Mouse (Mus musculus): ENCODE results near the gene Mospd3. TPM values are rescaled to one million over a fixed set of nuclear protein-coding genes. Genes with fewer than 3 reads are reported as not detected.

Mospd3 gene
- polyA plus RNA-seq, 1 experiment from 2014 or later: 44.4 TPM

- DNase-seq (ENCODE audit: low spot score) (no peak), ATAC-seq (no peak)
- no peaks in the 10 kb centered on the region for H3K9me3 ChIP-seq (replicated peaks; ENCODE audit: control insufficient read depth, low read length)
- H3K36me3 ChIP-seq (ENCODE audit: control insufficient read depth, insufficient read depth, low read length): no peaks in the 10 kb centered on the region
- WGBS: 80% methylated on average over 6 of the region's 6 CpGs
- no peak overlapping the region for H3K27ac ChIP-seq (ENCODE audit: low read depth, low read length)
- no peak overlapping the region for H3K4me3 ChIP-seq (ENCODE audit: low read depth, low read length)
- no peak overlapping the region for H3K4me2 ChIP-seq (ENCODE audit: low read length)
- H3K4me1 ChIP-seq (ENCODE audit: control insufficient read depth, insufficient read depth, low read length): peaks cover 2% of the 10 kb centered on the region; the same call in 1 of the 2 replicates
- no peak overlapping the region for H3K9ac ChIP-seq (ENCODE audit: low read length)
- no peaks in the 10 kb centered on the region for H3K27me3 ChIP-seq (replicated peaks; ENCODE audit: control insufficient read depth, insufficient read depth, low read length)
These were observed 20.6 kb downstream of the Mospd3 start for GRCm38 (mm10) chr5:137580246-137580645.

GRCm38 (mm10) chr5:137574470-137574901 lies 26.4 kb downstream of the Mospd3 start:
- ATAC-seq: no peak
- no peak for DNase-seq (ENCODE audit: low spot score)

DNA sequence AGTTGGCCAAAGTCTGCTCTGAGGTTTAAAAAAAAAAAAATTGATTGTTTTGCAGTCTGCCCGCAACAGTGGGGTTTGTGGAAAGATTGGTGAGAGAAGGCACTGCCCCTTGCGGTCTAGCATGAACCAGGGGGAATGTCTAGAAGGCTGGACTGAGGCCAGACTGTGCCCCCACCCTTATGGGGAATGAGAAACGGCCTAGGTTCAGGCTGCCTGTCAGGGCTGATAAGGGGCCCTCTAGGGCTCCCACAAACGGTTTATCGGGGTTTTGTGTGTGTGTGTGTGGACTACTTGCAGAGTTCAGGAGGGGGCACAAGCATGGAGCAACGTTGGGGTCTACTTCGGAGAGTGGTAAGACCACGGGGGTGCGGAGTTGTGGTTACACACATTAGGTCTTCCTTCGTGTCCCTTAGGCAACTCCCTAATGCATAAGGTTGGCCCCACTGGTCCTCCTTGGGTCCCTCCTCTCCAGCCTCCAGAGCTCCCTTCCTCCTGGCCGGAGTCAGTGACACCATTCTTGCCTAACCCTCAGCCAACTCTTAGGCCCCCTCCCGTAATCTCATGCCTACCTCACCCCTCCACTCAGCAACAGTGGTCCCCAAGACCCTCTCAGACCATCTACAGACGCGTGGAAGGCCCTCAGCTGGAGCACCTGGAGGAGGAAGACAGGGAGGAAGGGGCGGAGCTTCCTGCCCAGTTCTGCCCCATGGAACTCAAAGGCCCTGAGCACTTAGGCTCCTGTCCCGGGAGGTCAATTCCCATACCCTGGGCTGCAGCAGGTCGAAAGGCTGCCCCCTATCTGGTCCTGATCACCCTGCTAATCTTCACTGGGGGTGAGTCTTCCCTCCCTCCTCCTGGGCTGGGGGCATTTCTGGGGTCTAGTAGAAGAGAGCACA lies 29.9 kb downstream of the Mospd3 start:
- no peak overlapping the region for H3K9ac ChIP-seq (ENCODE audit: low read length)
- ATAC-seq (no peak), DNase-seq (ENCODE audit: low spot score) (no peak)
- H3K27ac ChIP-seq (ENCODE audit: low read depth, low read length): no peak overlapping the region
- H3K4me1 ChIP-seq (ENCODE audit: control insufficient read depth, insufficient read depth, low read length): 0 out of 2 replicates have a peak, but pooled peaks cover 3% of the 10 kb centered on the region
- no peak overlapping the region for H3K4me3 ChIP-seq (ENCODE audit: low read depth, low read length)
- WGBS: 82% methylated on average over 17 of the region's 17 CpGs
- H3K27me3 ChIP-seq (replicated peaks; ENCODE audit: control insufficient read depth, insufficient read depth, low read length): peaks cover 4% of the 10 kb centered on the region; the same call in 1 of the 2 replicates
- H3K9me3 ChIP-seq (replicated peaks; ENCODE audit: control insufficient read depth, low read length): no peaks in the 10 kb centered on the region
- H3K4me2 ChIP-seq (ENCODE audit: low read length): no peak overlapping the region
- H3K36me3 ChIP-seq (ENCODE audit: control insufficient read depth, insufficient read depth, low read length): no peaks in the 10 kb centered on the region; the same call in 1 of the 2 replicates

More at GRCm38 (mm10) chr5:137574470-137574901, 26.4 kb downstream of the Mospd3 start:
- Histone ChIP-seq H3K4me3 (ENCODE audit: low read depth, low read length) (peak overlapping the region; percentile 9; the same call in 1 of the 2 replicates), H3K4me1 (ENCODE audit: control insufficient read depth, insufficient read depth, low read length) (0 out of 2 replicates have a peak, but pooled peaks cover 3% of the 10 kb centered on the region), H3K36me3 (ENCODE audit: control insufficient read depth, insufficient read depth, low read length) (no peaks in the 10 kb centered on the region), H3K9ac (ENCODE audit: low read length) (peak overlapping the region; percentile 37; the same call in 1 of the 2 replicates), H3K27ac (ENCODE audit: low read depth, low read length) (no peak overlapping the region), H3K27me3 (replicated peaks; ENCODE audit: control insufficient read depth, insufficient read depth, low read length) (peaks cover 4% of the 10 kb centered on the region; the same call in 1 of the 2 replicates), H3K4me2 (ENCODE audit: low read length) (peak overlapping the region; percentile 46), H3K9me3 (replicated peaks; ENCODE audit: control insufficient read depth, low read length) (no peaks in the 10 kb centered on the region)
- 6% methylated on average over 27 of the region's 27 CpGs for WGBS

- H3K9ac ChIP-seq (ENCODE audit: low read length): no peak overlapping the region
- H3K27ac ChIP-seq (ENCODE audit: low read depth, low read length): no peak overlapping the region
- H3K4me2 ChIP-seq (ENCODE audit: low read length): no peak overlapping the region
- ATAC-seq (no peak), DNase-seq (ENCODE audit: low spot score) (no peak)
- no peak overlapping the region for H3K4me3 ChIP-seq (ENCODE audit: low read depth, low read length)
- WGBS: 63% methylated on average over 7 of the region's 7 CpGs
- no peaks in the 10 kb centered on the region; the same call in 1 of the 2 replicates for H3K36me3 ChIP-seq (ENCODE audit: control insufficient read depth, insufficient read depth, low read length)
- H3K27me3 ChIP-seq (replicated peaks; ENCODE audit: control insufficient read depth, insufficient read depth, low read length): peaks cover 4% of the 10 kb centered on the region; the same call in 1 of the 2 replicates
- no peaks in the 10 kb centered on the region for H3K9me3 ChIP-seq (replicated peaks; ENCODE audit: control insufficient read depth, low read length)
- H3K4me1 ChIP-seq (ENCODE audit: control insufficient read depth, insufficient read depth, low read length): 0 out of 2 replicates have a peak, but pooled peaks cover 3% of the 10 kb centered on the region
These were observed 30.7 kb downstream of the Mospd3 start for GRCm38 (mm10) chr5:137570181-137570580.

GRCm38 (mm10) chr5:137569665-137570064 lies 31.2 kb downstream of the Mospd3 start, which contains the start of gene Tfr2:
Gene Tfr2, plus strand, starts transcription at chr5:137569840.
- ATAC-seq: no peak

DNA sequence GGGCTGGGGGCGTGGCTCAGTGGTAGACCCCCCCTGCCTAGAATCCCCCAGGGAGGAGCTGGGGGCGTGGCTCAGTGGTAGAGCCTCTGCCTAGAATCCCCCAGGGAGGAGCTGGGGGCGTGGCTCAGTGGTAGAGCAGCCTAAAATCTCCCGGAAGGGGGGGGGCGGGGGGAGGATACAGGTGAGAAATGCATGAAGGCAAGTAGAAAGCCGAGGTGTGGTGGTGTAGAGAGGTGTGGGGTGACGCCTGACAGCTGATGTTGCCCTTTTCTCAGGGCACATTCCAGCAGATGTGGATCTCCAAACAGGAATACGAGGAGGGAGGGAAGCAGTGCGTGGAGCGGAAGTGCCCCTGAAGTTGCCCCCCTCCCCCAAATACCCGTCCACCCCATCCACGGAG lies 31.8 kb downstream of the Mospd3 start:
- H3K4me1 ChIP-seq (ENCODE audit: control insufficient read depth, insufficient read depth, low read length): no peaks in the 10 kb centered on the region
- H3K9me3 ChIP-seq (replicated peaks; ENCODE audit: control insufficient read depth, low read length): no peaks in the 10 kb centered on the region
- no peak overlapping the region for H3K4me3 ChIP-seq (ENCODE audit: low read depth, low read length)
- no peak overlapping the region for H3K27ac ChIP-seq (ENCODE audit: low read depth, low read length)
- H3K36me3 ChIP-seq (ENCODE audit: control insufficient read depth, insufficient read depth, low read length): peaks cover 2% of the 10 kb centered on the region; the same call in 1 of the 2 replicates
- no peak overlapping the region for H3K9ac ChIP-seq (ENCODE audit: low read length)
- WGBS: 72% methylated on average over 12 of the region's 12 CpGs
- H3K27me3 ChIP-seq (replicated peaks; ENCODE audit: control insufficient read depth, insufficient read depth, low read length): no peaks in the 10 kb centered on the region
- ATAC-seq: no peak
- DNase-seq (ENCODE audit: low spot score): no peak
- no peak overlapping the region for H3K4me2 ChIP-seq (ENCODE audit: low read length)

More at GRCm38 (mm10) chr5:137569665-137570064, 31.2 kb downstream of the Mospd3 start, which contains the start of gene Tfr2:
- no peak within 1 kb of the TSS for H3K4me2 ChIP-seq (ENCODE audit: low read length)
- no peaks in the 10 kb centered on the region for H3K9me3 ChIP-seq (replicated peaks; ENCODE audit: control insufficient read depth, low read length)
- 0 out of 2 replicates have a peak, but pooled peaks cover 3% of the 10 kb centered on the region for H3K4me1 ChIP-seq (ENCODE audit: control insufficient read depth, insufficient read depth, low read length)
- no peaks in the 10 kb centered on the region; the same call in 1 of the 2 replicates for H3K36me3 ChIP-seq (ENCODE audit: control insufficient read depth, insufficient read depth, low read length)
- H3K27ac ChIP-seq (ENCODE audit: low read depth, low read length): no peak within 1 kb of the TSS
- H3K27me3 ChIP-seq (replicated peaks; ENCODE audit: control insufficient read depth, insufficient read depth, low read length): peaks cover 4% of the 10 kb centered on the region; the same call in 1 of the 2 replicates
- no peak within 1 kb of the TSS for H3K4me3 ChIP-seq (ENCODE audit: low read depth, low read length)
- DNase-seq (ENCODE audit: low spot score): no peak
- H3K9ac ChIP-seq (ENCODE audit: low read length): no peak within 1 kb of the TSS
- WGBS: 37% methylated on average over 9 of the region's 9 CpGs

DNA sequence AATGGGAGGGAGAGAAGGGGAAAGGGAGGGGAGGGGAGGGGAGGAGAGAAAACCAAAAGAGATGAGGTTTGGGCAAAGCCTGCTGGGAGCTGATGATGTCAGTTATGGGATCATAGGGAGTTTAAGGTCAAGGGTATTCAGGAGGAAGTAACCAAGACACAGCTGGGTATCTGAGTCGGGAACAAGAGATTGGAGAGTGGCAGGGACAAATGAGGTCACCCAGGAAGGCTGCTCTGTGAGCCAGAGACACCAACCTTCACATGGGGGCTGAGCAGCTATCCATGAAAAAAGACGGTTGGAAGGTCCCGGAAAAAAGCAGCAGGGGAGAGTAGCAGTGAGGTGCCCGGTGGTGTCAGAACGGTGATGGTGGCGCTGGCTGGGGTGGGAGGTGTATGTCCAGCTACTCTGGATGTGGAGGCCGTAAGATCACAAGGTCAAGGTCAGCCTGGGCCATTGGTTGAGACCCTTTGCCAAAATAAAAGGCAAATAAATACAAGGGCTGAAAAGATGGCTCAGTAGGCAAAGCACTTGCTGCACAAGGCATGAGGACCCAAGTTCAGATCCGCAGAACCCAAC lies 32.5 kb downstream of the Mospd3 start:
- Histone ChIP-seq H3K36me3 (ENCODE audit: control insufficient read depth, insufficient read depth, low read length) (peaks cover 2% of the 10 kb centered on the region; the same call in 1 of the 2 replicates), H3K4me1 (ENCODE audit: control insufficient read depth, insufficient read depth, low read length) (no peaks in the 10 kb centered on the region), H3K27ac (ENCODE audit: low read depth, low read length) (no peak overlapping the region), H3K9ac (ENCODE audit: low read length) (no peak overlapping the region), H3K4me3 (ENCODE audit: low read depth, low read length) (no peak overlapping the region), H3K4me2 (ENCODE audit: low read length) (no peak overlapping the region), H3K27me3 (replicated peaks; ENCODE audit: control insufficient read depth, insufficient read depth, low read length) (no peaks in the 10 kb centered on the region), H3K9me3 (replicated peaks; ENCODE audit: control insufficient read depth, low read length) (no peaks in the 10 kb centered on the region)
- 85% methylated on average over 8 of the region's 8 CpGs for WGBS
- DNase-seq (ENCODE audit: low spot score) (no peak), ATAC-seq (no peak)

- Histone ChIP-seq H3K9ac (ENCODE audit: low read length) (no peak overlapping the region), H3K27me3 (replicated peaks; ENCODE audit: control insufficient read depth, insufficient read depth, low read length) (no peaks in the 10 kb centered on the region), H3K36me3 (ENCODE audit: control insufficient read depth, insufficient read depth, low read length) (peaks cover 2% of the 10 kb centered on the region; the same call in 1 of the 2 replicates), H3K4me1 (ENCODE audit: control insufficient read depth, insufficient read depth, low read length) (no peaks in the 10 kb centered on the region), H3K4me2 (ENCODE audit: low read length) (no peak overlapping the region), H3K4me3 (ENCODE audit: low read depth, low read length) (no peak overlapping the region), H3K9me3 (replicated peaks; ENCODE audit: control insufficient read depth, low read length) (no peaks in the 10 kb centered on the region), H3K27ac (ENCODE audit: low read depth, low read length) (no peak overlapping the region)
- 95% methylated on average over 5 of the region's 5 CpGs for WGBS
- DNase-seq (ENCODE audit: low spot score): no peak
- ATAC-seq: no peak
These were observed 34.4 kb downstream of the Mospd3 start for GRCm38 (mm10) chr5:137566416-137566815.
